Mouse (Mus musculus) G1E-ER4 (cell line): ENCODE data around the gene Lyrm9. TPM values are rescaled to one million over a fixed set of nuclear protein-coding genes. Genes with fewer than 3 reads are reported as not detected.

Experiments used
- GATA1 ChIP-seq: IDR thresholded peaks from one replicate; pipeline ENCODE4 v1.8.0; 2012; ENCODE audit warnings: low read length, inconsistent platforms
- polyA plus RNA-seq: library from polyadenylated mRNA; stranded (reverse); fragments of >175 nt; gene quantifications from 2 replicates; pipeline ENCODE4 v1.2.3, GENCODE M21; 2012

The Lyrm9 gene
- polyA plus RNA-seq, 1 experiment = 224 TPM

GRCm38 (mm10) chr11:78805198-78805597 is 21.2 kb upstream of the Lyrm9 start:
- no peak for TF ChIP-seq GATA1

DNA sequence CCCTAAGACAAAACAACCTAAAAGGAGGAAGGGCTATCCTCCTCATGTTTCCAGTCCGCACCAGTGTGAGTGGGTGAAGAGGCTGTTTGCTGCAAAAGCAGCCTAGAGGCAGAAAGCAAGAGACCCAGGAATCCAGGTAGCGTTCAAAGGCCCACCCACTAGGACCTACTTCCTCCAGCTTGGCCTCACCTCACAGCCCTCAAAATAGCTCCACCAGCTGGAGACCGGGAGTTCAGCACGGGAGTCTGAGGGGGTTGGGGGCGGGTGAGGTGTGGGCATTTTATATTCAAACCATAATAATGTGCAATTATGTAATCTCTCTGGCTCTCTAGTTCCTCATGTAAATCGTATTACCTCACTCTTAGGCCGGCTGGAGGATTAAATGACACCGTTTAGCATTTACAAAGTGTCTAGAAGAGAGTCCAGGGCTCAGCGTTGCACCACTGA is 20.7 kb upstream of the Lyrm9 start:
- no peak for TF ChIP-seq GATA1

DNA sequence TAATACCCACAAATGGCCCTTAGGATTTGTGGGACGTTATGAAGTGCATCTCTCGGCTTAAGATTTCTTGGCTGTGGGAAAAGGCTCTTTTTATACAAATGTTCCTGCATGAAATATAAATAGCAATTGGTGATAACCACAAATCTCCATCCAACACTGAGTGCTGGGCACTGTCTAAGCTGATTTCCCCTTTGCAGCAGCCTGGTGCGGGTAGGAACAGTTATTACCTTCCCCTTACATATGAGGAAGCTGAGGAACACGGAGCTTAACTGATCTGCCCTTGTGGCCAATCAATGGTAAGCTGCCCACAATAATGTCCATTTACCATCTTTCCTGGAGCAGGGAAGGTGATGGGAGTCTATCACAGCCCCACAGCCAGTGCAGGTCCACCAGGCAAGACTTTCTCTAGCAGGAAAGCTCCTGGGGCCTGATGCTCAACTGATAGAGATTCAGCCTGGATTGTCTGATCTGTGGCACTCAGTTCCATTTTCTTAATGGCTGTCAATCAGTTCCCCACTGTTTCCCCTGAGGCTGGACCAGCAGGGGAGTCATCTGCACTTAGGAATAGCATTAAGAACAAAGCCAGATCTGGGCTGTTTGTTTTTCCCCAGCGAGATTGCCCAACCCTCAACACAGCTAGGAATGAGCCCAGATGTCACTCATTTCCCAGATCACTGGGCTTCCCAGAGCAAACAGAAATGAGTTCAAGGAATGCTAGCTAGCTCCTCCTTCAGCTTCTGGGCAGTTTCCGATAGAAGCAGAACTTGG is 18.9 kb upstream of the Lyrm9 start:
- no peak for TF ChIP-seq GATA1

- no peak for TF ChIP-seq GATA1
These were observed 17.0 kb upstream of the Lyrm9 start for GRCm38 (mm10) chr11:78809398-78809797.

DNA sequence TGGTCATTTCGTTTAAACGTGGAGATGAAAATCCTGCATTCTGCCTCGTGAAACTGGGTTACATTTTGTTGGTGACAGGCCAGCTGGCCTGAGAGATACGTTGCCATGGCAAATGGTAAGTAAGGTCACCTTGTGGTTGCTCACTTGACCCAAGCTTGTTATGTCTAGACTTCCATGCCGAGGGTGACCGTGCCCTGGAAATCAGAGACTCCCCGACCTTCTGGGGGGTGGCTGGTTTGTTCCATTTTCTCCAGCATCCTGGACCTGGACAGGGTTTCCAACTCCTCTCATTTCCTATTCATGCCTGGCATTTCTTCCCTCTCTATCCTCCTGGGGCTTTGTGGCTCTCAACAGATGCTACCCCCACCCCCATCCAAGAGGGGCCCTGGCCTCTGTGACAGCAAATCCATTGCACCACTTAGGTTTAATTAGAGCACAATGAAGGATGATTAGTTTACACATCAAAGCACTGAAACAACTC is 11.9 kb upstream of the Lyrm9 start:
- no peak for TF ChIP-seq GATA1

DNA sequence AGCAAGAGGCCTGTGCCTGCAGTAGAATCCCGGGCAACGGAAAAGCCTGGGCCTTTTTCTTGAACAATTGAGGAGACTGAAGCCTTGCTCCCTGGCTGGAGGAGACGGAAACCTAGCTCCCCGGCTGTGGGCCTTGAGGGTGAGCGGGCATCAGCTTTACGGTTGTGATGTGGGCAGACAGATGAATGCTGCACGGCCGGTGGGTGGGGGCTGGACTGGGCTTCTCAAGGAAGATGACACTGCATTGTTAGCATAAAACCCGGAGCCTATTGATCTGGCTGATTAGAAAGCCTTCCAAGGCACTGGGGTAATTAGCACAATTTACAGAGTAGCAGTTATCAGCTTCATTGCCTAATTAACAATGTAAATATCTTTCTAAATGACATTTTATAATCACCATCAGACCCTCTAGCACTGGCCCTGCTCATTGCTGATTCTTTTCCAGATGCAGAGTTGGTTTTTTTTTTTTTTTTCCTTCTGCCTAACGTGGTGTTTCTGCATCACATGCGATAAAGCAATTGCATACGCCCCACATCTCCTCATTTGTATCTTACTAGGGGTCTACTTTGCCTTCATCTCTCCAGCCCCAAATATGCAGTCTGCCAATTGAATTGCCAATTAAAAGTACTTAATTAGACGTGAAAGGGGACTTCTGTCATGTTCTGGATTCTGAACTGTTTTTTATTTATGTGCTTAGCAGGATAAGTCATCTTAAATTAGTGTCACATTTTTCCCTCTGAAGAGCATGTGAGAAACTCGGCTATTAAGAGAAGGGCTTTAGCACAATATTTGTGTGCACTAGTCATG is 10.2 kb upstream of the Lyrm9 start:
- TF ChIP-seq GATA1 = no peak

- no peak for TF ChIP-seq GATA1
These were observed 8.9 kb upstream of the Lyrm9 start for GRCm38 (mm10) chr11:78817311-78818022.

DNA sequence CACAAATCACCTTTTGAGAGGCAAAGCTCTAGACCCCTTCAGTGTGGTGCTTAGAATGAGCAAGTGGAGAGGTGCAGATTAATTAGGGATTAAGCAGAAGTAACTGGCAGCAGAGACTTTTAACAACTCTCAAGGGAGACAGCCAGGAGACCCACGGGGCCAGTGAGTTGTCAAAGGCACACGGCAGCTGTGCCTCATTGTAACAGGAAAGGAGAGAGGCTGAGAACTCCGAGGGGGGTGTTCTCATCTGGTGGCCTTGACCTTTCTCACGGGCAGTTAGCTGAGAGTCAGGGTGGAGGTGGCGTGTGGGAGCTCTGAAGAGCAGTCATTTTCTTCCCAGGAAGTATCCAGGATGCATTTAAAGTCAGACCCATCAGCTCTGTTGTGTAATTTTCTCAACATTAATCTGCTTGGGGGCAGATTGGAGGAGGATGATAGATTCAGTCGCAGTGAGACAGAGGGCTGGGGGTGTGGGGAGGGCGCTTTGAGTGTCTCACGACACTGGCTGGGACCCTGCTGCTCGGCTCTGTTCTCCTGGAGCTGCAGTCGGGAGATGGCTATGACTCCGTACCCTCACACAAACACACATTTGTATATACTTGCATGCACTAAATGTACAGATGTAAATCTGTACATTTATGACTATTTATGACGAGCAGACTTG is 5.9 kb upstream of the Lyrm9 start:
- TF ChIP-seq GATA1 = no peak

DNA sequence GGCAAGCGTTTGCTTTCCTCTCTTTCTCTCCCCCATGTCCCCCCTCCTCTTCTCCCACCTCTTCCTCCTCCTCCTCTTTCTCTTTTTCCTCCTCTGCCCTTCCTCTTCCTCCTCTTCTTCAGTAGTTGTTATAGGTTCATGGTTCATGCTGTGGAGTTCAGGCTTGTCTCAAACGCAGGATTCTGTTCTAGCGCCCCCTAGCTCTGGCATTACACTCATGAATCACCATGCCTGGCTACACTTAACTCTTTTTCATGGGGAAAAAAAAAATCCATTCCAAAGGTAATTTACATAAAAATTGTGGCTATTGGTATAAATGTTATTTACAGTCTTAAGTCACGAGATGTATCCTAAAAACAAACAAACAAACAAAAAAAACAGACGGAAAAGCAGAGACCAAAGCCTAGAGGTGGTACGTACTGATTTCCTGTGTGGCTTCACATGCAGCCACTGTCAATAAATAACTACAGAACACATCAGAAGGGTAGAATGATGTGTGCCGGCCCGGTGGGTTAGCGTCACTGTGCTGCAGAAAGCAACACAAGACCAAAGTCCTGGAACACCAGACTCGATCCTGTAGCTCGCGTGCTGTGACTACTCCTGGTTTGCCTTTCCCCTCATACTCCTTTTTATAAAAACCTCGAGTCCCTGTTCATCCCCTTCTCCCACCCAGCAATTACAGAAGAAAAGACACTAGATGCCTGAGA is 3.4 kb upstream of the Lyrm9 start:
- no peak for TF ChIP-seq GATA1

GRCm38 (mm10) chr11:78827546-78827945 is 1.2 kb downstream of the Lyrm9 start:
- TF ChIP-seq GATA1 = no peak

GRCm38 (mm10) chr11:78828386-78828785 is 2.0 kb downstream of the Lyrm9 start:
- no peak for TF ChIP-seq GATA1

DNA sequence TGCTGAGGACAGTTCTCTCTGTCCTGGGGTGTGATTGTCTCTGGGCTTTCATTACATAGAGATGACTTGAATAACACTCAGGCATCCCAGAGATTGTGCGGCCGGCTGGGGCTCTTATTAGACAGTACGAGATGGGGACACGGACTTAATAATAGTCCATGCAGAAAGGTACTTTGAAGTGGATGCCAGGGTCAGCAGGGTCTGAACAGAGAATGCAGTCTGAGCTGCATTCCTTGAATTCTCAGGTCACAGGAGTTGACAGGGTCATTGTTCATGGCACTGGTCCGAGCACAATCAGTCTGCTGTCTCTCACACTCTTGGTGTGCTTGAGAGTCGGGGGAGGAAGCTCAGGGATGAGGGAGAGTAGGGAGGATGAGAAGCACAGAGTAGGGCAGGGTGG is 3.0 kb downstream of the Lyrm9 start:
- no peak for TF ChIP-seq GATA1

DNA sequence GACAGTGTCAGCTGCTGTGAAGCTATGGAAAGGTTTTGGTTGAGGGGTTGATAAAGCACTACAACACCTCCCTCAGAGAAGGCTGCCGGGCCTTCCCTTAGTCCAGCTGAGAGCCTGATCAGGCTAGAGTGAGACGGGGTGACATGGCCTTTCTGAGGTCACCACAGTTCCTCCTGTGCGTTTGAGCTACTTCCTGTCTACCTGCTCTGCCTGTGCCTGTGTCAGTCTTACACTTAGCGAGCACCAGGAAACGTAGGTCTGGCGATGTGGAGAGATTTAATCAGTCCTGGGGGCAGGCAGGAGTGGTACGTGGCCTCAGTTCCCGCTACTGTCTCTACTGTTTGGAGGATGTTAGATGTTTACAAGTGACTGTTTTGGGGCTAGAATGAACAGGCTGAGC is 3.8 kb downstream of the Lyrm9 start:
- no peak for TF ChIP-seq GATA1

GRCm38 (mm10) chr11:78831716-78832115 is 5.3 kb downstream of the Lyrm9 start:
- TF ChIP-seq GATA1 = no peak
